Mouse (Mus musculus) yolk sac, embryonic 10.5 days (tissue): ENCODE results near the gene Lrrc75b.

Source experiments
- DNase-seq: peaks from one replicate; pipeline ENCODE4 v3.0.0-alpha.2; 2017; ENCODE audit warnings: low spot score

Gene Lrrc75b

GRCm38 (mm10) chr10:75559676-75560548 lies at the start of gene Lrrc75b:
Gene Lrrc75b (minus strand): TSS chr10:75560330.
- no peak for DNase-seq

- DNase-seq = no peak
These were observed 48.8 kb upstream of the Lrrc75b start for GRCm38 (mm10) chr10:75608975-75609374.

GRCm38 (mm10) chr10:75607253-75607652 lies 47.1 kb upstream of the Lrrc75b start:
- no peak for DNase-seq

GRCm38 (mm10) chr10:75605162-75605846 lies 45.2 kb upstream of the Lrrc75b start:
- no peak for DNase-seq

GRCm38 (mm10) chr10:75600189-75600730 lies 40.1 kb upstream of the Lrrc75b start:
- DNase-seq = no peak

- no peak for DNase-seq
These were observed 35.9 kb upstream of the Lrrc75b start for GRCm38 (mm10) chr10:75595981-75596380.

GRCm38 (mm10) chr10:75592585-75592984 lies 32.5 kb upstream of the Lrrc75b start:
- DNase-seq = no peak

GRCm38 (mm10) chr10:75591211-75591894 lies 31.2 kb upstream of the Lrrc75b start:
- no peak for DNase-seq

- no peak for DNase-seq
These were observed 29.5 kb upstream of the Lrrc75b start for GRCm38 (mm10) chr10:75589651-75590050.

GRCm38 (mm10) chr10:75589129-75589528 lies 29.0 kb upstream of the Lrrc75b start, which contains the start of gene Ggt5:
Gene Ggt5 (plus strand): TSS chr10:75589340.
- no peak for DNase-seq

GRCm38 (mm10) chr10:75588336-75588735 lies 28.2 kb upstream of the Lrrc75b start:
- DNase-seq = no peak

- no peak for DNase-seq
These were observed 27.7 kb upstream of the Lrrc75b start for GRCm38 (mm10) chr10:75587781-75588180.

- no peak for DNase-seq
These were observed 26.4 kb upstream of the Lrrc75b start for GRCm38 (mm10) chr10:75586553-75586879.

GRCm38 (mm10) chr10:75585876-75586552 lies 25.9 kb upstream of the Lrrc75b start:
- peak; percentile 66 for DNase-seq

GRCm38 (mm10) chr10:75579129-75579528 lies 19.0 kb upstream of the Lrrc75b start:
- DNase-seq = no peak

GRCm38 (mm10) chr10:75573965-75574364 lies 13.8 kb upstream of the Lrrc75b start:
- no peak for DNase-seq

- no peak for DNase-seq
These were observed 13.1 kb upstream of the Lrrc75b start for GRCm38 (mm10) chr10:75573181-75573580.

- DNase-seq = no peak
These were observed 11.8 kb upstream of the Lrrc75b start for GRCm38 (mm10) chr10:75571937-75572336.

GRCm38 (mm10) chr10:75570981-75571657 lies 11.0 kb upstream of the Lrrc75b start:
- no peak for DNase-seq

- DNase-seq = no peak
These were observed 8.7 kb upstream of the Lrrc75b start for GRCm38 (mm10) chr10:75568851-75569250.

GRCm38 (mm10) chr10:75568441-75568840 lies 8.3 kb upstream of the Lrrc75b start:
- DNase-seq = peak; percentile 72
